Mouse (Mus musculus) megakaryocyte, adult 5-6 weeks (primary cell): ENCODE results near the gene Id2. TPM values are rescaled to one million over a fixed set of nuclear protein-coding genes. Genes with fewer than 3 reads are reported as not detected.

Source experiments
- ATAC-seq: 2 replicates; pipeline ENCODE4 v1.8.0; 2016; ENCODE audit warnings: mild to moderate bottlenecking, inconsistent platforms; ENCODE audit not compliant: poor library complexity, severe bottlenecking
- total RNA-seq, 2 experiments: library from RNA; stranded (forward) in 1 of 2; stranded (reverse) in 1 of 2; fragments of 153-499, 151-499 nt in 1 of 2; fragments of 221-1000, 200-1000 nt in 1 of 2; gene quantifications; 2 replicates each; pipeline versions ENCODE4 v1.2.3 to v1.2.4; 2015 to 2017

Id2 gene
- total RNA-seq (2015) (188 and 198 TPM in 2 replicates), total RNA-seq (2017) (96.7 and 108 TPM in 2 replicates)

DNA sequence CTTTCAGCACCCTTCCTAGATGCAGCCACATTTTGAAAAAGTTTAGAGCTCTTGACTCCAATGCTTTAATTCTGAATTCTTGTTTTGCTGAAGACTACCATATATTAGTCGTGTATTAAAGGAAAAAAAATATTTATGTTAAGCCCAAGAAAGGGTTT is at the start of gene Id2:
Id2 (minus strand) TSS at position 89 of the 158 bp plus-strand sequence.
- no peak for ATAC-seq

DNA sequence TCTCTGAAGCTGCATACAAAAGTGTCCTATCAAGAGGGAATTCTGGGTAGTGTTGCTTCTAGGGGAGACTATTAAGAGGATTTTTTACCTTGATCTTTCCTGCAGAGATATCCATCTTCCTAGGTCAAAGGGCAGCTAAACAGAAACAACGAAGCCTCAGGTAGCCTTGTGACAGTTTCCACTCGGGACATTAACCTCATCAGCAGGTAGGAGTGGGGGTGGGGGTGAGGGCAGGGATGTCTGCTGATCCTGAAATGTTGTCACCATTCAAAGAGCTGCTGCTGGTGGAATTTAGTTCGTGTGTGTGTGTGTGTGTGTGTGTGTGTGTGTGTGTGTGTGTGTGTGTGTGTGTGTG is 48.4 kb upstream of the Id2 start:
- ATAC-seq, result no peak

DNA sequence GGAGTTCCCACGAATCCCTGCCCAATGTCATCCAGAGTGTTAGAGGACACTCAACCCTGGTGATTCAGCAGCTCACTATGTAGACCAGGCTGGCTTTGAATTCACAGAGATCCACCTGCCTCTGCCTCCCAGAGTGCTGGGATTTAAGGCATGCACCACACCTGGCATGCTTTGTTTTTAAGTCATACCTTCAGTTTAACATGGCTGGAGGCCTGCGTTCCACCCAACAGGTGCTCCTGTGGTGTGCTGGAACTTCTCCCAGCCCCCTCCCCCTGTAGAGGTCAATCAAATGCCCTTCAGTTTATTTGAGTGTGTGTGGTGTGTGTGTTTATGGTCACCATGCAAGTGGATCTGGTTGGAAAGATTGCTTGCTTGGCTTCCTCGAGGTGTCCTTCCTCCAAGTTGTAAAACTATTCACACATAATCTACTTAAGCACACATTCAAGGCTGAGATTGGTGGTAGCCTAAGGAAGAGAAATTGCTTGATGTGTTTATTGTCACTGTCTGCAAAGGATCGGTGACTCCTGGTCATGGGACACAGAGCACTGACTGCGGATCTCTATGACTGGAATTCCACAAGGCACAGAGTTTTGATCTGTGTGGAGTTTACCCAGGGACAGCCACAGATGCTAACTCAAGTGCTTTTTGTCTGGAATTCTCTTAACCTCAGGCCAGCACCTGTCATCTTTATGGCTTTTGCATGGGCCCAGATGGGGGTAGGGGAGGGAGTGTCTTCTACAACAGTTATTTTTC is 47.8 kb upstream of the Id2 start:
- no peak for ATAC-seq

GRCm38 (mm10) chr12:25143492-25143891 is 46.6 kb upstream of the Id2 start:
- peak; percentile 23; the same call in 1 of the 2 replicates for ATAC-seq

DNA sequence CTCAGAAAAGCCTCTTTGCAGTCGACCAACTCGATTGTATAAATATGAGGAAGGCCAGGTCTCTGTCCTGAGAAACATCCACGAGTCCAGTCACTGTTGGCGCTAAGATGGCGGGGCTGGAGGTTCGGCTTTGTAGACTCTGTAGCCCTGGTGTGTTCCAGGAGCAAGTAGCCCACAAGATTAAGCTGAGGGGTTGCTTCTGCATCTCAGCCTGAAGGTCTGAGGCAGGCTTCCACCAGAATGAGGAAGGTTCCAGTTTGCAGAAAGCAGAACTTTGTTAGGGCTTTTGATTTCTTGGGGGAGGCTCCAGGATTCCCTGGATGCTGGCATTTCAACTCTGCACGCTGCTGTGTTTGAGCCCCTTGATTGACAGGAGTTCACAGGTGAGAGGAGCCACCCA is 45.3 kb upstream of the Id2 start:
- peak; percentile 81 for ATAC-seq

DNA sequence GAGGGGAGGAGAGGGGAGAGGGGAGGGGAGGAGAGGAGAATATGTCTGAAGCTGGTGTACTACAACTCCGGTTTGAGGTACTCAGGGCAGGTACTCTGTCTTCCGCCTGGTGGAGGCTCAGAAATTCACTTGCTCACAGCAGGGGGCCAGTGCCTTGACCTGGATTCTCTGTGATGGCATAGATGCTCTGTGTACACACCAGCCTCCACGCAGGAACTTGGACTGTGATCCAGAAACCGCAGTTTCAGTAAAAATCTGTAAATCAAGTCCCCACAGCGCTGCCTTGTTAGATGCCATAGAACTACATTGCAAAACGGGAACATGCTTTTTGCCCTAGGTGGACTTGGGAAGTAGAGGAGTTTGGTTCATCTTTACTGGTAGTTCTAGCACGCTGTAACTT is 44.4 kb upstream of the Id2 start:
- ATAC-seq, result 0 out of 2 replicates have a peak, but pooled peaks have one; percentile 17

- ATAC-seq, result no peak
These were observed 43.2 kb upstream of the Id2 start for GRCm38 (mm10) chr12:25140115-25140514.

DNA sequence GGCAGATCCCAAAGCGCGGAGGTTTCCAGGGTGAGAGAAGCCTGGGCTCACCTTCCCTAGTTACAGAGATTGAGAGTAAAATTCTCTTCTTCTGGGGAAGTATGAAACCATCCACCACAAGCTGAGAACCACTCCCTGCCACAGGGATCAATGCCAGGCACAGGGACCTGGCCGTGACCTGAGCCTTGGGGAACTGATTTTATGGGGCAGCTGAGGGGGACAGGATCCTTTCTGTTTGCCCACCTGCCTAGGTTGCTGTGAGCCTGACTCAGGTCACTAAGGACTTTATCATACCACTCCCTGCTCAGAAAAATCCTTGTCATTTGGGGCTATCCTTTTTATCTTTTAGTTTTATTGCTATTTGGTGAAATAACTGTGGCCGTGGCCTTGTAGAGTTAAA is 41.7 kb upstream of the Id2 start:
- ATAC-seq, result no peak

GRCm38 (mm10) chr12:25132046-25132445 is 35.1 kb upstream of the Id2 start:
- no peak for ATAC-seq

DNA sequence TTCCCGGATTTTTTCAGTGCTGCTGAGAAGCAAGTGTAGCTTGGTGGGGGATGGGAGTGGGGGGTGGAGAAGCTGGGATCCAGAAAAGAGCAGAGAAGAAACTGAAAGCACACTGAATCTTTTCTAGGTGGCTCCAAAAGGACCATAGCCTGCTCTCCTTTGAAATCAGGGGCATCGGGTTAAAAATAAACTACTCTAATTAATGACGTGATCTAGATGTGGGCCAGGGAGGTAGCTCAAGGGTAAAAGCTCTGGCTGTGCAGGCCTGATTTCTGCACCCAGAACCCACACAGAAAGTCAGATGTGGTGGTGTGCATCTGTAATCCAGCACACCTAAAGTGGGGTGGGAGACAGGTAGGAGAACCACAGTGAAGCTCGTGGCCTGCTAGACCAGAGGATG is 30.7 kb upstream of the Id2 start:
- ATAC-seq, result no peak

- ATAC-seq, result no peak
These were observed 29.3 kb upstream of the Id2 start for GRCm38 (mm10) chr12:25126228-25126627.

DNA sequence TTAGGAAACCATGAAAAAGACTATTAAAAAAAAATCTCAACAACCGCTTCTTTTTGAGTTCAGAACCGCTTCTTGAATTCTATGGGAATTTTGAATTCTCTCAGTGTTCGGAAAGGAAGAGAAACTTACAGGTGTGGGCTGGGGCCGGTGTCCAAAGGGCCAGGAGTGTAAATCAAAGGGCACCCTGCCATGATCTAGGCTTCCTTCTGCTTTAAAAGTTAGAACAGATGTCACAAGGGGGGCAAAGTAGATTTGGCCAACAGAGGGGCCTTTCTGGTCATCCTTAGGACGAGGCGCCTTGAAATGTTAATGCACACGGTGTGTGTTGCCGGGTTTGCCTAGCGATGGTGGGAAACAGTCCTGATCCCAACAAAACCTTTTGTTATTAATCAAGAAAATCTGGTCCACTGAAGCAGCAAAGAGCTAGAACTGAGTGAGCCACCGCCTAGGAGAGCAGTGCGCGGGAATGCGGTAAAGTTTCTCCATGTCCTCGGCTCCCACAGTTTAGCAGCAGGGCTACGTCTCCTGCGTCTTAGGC is 28.4 kb upstream of the Id2 start:
- ATAC-seq, result no peak

DNA sequence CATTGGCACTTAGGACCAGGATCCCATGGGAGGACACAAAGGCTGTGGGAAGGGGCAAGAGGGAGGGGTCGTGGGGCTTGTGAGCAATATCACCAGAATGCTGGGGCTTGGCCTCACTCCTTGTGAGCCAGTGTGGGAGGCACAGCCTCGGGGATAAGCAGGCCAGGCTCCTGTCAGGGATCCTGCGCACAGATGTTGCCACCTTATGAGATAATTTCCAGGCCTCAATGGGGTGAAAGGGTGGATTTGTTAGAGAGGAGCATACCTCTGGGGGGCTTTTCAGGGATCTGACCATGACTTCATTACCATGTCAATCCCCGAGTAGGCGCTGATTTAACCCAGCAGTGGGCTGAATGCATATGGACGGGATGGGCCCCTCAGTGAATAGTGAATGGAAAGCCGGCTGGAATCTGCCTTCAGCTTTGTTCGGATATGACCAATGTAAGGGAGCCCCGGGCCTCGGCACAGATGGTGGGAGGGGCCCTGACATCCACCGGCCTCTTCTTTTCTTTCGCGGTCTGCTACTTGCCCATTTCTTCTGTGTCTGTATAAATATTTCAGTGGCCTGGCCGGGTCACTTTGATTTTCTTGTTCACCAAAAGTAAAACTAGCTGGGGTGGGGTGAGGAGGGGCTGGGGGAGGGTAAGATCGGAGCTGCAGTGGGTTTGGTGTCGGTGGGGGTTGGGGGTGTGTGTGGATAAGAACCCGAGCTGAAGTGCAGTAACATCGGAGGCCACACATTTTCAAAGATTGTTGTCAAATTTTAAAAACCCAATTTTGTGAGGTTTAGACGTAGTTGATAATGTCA is 27.7 kb upstream of the Id2 start:
- ATAC-seq, result no peak

- ATAC-seq, result no peak
These were observed 23.8 kb upstream of the Id2 start for GRCm38 (mm10) chr12:25120753-25121152.

- ATAC-seq, result no peak
These were observed 22.3 kb upstream of the Id2 start for GRCm38 (mm10) chr12:25119278-25119677.

DNA sequence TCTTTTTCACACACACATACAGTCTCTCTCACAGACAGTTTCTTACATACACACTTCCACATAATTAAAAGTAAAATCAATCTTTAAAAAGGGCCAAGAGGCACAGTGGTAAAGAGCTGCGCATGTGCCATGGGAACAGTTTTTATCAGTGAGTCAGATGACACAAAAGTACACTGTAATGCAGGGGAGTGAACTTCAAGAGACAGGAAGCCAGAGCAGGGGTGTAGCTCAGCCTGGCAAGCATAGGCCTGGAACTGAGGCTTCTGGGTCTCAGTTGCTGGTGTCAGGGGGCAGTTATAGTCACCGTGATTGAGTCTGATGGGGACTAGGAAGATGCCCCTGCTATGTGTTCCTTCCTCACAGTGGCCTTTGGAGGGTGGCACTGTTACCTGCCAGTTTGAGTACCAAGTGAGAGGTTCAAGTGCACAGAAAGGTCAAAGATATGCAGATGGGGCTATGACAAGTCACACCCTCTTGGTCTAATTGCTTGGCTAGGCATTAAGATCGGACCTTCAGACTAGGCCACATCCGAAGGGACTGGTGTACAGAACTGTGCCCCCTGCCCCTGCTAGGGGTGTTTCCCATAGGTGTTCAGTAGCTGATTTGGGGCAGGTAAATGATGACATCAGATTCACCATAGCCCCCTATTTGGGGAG is 21.0 kb upstream of the Id2 start:
- ATAC-seq, result no peak

DNA sequence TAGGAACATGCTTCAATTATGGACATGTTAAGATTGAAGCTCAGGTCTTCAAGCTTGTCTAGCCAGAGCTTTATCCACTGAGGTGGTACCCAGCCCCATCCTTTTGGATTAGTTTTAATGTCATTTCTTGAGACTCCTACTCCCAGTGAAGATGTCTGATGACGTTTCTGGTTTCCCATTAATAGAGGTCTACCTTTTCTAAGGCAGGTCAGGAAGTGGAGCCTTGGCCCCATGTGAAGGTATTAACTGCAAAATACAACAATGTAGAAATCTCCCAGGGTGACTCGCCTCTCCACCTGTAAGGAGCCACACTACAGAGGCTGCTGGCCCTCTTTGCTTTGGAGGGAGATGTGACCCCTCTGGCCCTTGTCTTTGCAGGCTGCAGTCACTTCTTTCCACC is 19.2 kb upstream of the Id2 start:
- ATAC-seq, result no peak

- ATAC-seq, result no peak
These were observed 17.5 kb upstream of the Id2 start for GRCm38 (mm10) chr12:25114426-25114825.

- ATAC-seq, result no peak
These were observed 16.4 kb upstream of the Id2 start for GRCm38 (mm10) chr12:25113357-25113756.

- no peak for ATAC-seq
These were observed 15.9 kb upstream of the Id2 start for GRCm38 (mm10) chr12:25112806-25113205.

DNA sequence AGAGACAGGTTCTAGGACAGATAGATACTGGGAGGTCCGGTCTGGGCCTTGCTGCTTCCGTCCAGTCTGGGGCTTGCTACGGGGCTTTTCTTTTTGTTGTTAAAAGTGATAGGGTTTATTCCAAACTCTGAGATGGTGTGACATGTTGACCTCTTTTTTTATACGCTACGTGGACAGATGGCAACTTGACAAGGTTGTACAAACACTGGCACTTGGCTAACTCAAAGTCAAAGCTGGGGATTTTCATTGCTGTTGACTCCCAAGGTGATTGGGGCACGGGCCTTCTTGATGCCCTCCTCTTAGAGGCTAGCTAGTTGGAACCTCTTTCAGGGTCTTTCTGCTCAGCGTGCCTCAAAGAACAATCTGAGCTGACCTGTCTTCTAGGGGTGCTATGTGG is 13.7 kb upstream of the Id2 start:
- ATAC-seq, result no peak
